Mouse (Mus musculus) ovary, adult 10 weeks (tissue): ENCODE measurements around the gene Vmn1r228. TPM values are rescaled to one million over a fixed set of nuclear protein-coding genes. Genes with fewer than 3 reads are reported as not detected.

Source experiments
- polyA plus RNA-seq: library from polyadenylated mRNA; stranded (reverse); fragments of 350-450 nt; fragmentation: Illumina TruSeq; extraction: RNeasy Lipid Tissue Mini Kit (QIAGEN cat#74804); gene quantifications from one replicate; pipeline ENCODE4 v1.2.3, GENCODE M21; 2014

Vmn1r228 gene
- polyA plus RNA-seq, result not detected

DNA sequence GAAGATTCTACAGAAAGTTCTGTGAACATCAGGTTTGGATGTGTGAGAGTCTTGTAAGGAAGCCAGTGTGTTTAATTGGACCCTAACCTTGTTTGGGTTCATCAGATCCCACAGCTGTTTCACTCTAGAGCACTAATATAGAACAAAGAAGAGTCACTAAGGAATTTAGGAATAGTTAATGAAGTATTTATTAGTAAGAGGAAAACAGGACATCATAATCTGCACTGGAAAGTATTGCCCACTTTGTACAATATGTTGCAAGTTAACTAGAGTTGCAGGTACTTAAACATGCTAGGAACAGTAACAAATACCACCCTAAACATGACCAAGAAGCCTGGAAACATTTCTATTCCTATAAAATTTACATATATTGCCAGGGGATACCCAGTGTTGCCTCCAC, at the start of gene Vmn1r228:
Vmn1r228 (minus strand) TSS at position 101 of the 400 bp plus-strand sequence.

DNA sequence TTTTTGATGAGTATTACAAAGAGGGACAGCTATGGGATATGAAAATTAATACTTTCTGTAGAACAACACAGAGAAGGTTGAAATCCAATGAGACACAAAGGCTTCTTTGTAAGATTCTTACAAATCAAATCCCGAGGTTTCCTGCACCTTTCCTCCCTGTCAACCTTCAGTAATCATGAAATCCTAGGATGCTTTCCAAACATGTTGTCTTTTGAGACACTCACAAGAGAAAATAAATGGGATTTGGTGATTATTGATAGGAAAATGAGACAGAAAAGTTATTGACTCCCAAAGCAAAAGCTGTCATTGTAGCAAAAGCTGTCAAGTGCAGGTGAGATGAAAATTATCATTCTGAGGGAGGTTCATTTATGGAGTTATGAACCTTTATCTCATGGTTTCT, 25.3 kb upstream of the Vmn1r228 start, which contains the start of gene Vmn1r229:
Vmn1r229 (plus strand) TSS at position 301 of the 400 bp plus-strand sequence.

DNA sequence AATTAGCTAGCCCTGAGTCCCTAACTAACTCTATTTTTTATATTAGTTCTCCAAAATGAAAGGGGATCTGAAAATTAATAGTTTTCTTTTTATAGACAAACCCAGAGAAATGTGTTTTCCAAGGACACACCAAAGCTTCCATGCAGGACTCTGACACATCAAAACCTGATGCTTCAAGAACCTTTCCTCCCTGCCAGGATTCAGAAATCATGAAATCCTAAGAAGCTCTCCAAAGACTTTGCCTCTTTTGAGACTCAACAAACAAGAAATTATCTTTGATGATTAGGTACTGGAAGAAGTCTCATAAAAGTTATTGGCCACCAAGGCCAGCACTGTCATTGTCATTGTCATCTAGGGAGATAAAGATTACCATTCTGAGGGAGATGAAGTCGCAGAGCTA, 56.4 kb downstream of the Vmn1r228 start, which contains the start of gene Vmn1r227:
Vmn1r227 (plus strand) TSS at position 301 of the 400 bp plus-strand sequence.

Other genes with a start within 250 kb of the Vmn1r228 start
- gene Vmn2r109, start 221.4 kb downstream of the Vmn1r228 start, polyA plus RNA-seq, result not detected
- not detected for gene Vmn2r110, start 189.7 kb downstream of the Vmn1r228 start, polyA plus RNA-seq
- gene Fpr-rs3, start 161.3 kb downstream of the Vmn1r228 start, polyA plus RNA-seq, result not detected
- gene Vmn1r226, start 103.3 kb downstream of the Vmn1r228 start, polyA plus RNA-seq, result not detected
- not detected for gene Vmn1r227, start 56.3 kb downstream of the Vmn1r228 start, polyA plus RNA-seq
- not detected for gene Vmn1r229, start 25.4 kb upstream of the Vmn1r228 start, polyA plus RNA-seq
- not detected for gene Vmn1r230, start 54.3 kb upstream of the Vmn1r228 start, polyA plus RNA-seq
- not detected for gene Vmn1r231, start 118.9 kb upstream of the Vmn1r228 start, polyA plus RNA-seq
- gene Vmn1r232, start 133.6 kb upstream of the Vmn1r228 start, polyA plus RNA-seq, result not detected
- 39.9 TPM for gene Ppp2r1a, start 159.2 kb upstream of the Vmn1r228 start, polyA plus RNA-seq
- not detected for gene Vmn1r233, start 210.3 kb upstream of the Vmn1r228 start, polyA plus RNA-seq
- gene Zfp160, start 222.7 kb upstream of the Vmn1r228 start, polyA plus RNA-seq, result 58.7 TPM